Mouse (Mus musculus): ENCODE measurements around the gene Mpo. TPM values are rescaled to one million over a fixed set of nuclear protein-coding genes. Genes with fewer than 3 reads are reported as not detected.

Mpo gene
- polyA plus RNA-seq, 1 experiment from 2014 or later: 0.08 TPM

GRCm38 (mm10) chr11:87811396-87811795 lies 18.0 kb downstream of the Mpo start:
- Histone ChIP-seq H3K27me3 (ENCODE audit: control insufficient read depth, insufficient read depth, low read depth, low read length) (no peaks in the 10 kb centered on the region), H3K9ac (ENCODE audit: low read depth, low read length) (no peak overlapping the region), H3K27ac (ENCODE audit: low read length) (peak overlapping the region; percentile 69), H3K9me3 (replicated peaks; ENCODE audit: control insufficient read depth, low read length, poor library complexity, severe bottlenecking) (no peaks in the 10 kb centered on the region), H3K36me3 (ENCODE audit: control insufficient read depth, insufficient read depth, low read length) (no peaks in the 10 kb centered on the region), H3K4me3 (ENCODE audit: low read depth, low read length) (no peak overlapping the region), H3K4me1 (ENCODE audit: control insufficient read depth, insufficient read depth, low read length) (peaks cover 6% of the 10 kb centered on the region), H3K4me2 (ENCODE audit: low read length) (no peak overlapping the region)
- 0 out of 2 replicates have a peak, but pooled peaks have one; percentile 51 for ATAC-seq
- WGBS: 26% methylated on average over 3 of the region's 4 CpGs

DNA sequence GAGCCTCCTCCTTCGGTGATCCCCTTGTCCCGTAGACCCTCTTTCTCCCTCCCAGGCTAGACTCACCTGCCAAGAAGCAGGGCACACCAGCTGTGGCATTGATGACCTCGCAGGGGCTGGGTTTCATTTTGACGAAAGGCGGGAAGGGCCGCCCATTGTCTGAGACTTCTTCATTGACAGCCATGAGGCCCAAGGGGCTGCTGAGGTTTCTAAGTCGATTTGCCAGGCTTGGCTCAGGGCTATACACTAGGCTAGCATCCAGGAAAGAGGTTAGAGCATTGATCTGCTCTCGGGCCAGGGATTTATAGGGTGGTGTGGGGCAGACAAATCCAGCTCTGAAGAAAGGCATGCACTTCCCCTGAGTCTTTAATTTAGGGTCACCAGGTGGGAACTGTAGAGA lies 21.4 kb downstream of the Mpo start:
- Histone ChIP-seq H3K4me3 (ENCODE audit: low read depth, low read length) (no peak overlapping the region), H3K27ac (ENCODE audit: low read length) (no peak overlapping the region), H3K9ac (ENCODE audit: low read depth, low read length) (no peak overlapping the region), H3K4me1 (ENCODE audit: control insufficient read depth, insufficient read depth, low read length) (peaks cover 13% of the 10 kb centered on the region), H3K9me3 (replicated peaks; ENCODE audit: control insufficient read depth, low read length, poor library complexity, severe bottlenecking) (no peaks in the 10 kb centered on the region), H3K36me3 (ENCODE audit: control insufficient read depth, insufficient read depth, low read length) (no peaks in the 10 kb centered on the region), H3K27me3 (ENCODE audit: control insufficient read depth, insufficient read depth, low read depth, low read length) (no peaks in the 10 kb centered on the region), H3K4me2 (ENCODE audit: low read length) (no peak overlapping the region)
- no peak for ATAC-seq
- WGBS: 57% methylated on average over 8 of the region's 8 CpGs

DNA sequence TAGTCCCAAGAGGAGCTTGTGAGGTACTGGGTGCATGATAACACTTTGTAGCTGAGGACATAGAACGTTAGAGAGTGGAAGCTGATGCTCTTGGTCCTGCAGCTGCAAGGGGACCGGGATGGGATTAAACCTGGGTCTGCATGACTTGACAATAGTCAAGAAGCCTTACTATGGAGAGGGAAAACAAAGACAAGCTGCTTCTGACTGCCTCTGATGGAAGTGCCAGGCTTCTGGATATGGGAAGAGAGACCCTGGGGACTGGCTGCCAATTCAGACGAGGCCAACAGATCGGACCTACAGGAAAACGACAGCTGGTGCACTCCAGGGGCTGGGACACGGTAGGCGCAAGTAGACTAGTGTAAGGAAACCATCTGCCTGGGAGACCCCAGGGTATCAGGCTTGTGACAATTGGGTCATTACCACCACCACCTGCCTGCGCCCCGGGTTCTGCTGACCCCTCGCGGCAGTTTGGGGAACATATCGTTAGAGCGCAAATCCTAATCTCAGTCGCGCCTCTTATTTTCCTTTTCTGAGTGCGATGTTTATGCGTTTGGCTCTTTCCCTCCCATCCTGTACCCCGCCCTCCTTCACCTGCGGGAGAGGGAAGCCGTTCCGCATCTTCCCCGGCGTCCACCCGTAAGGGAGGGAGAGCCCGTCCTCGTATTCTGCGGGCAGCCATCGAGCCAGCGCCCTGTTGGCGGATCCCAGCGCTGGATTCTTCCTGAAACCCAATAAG lies 23.5 kb downstream of the Mpo start:
- Histone ChIP-seq H3K27me3 (ENCODE audit: control insufficient read depth, insufficient read depth, low read depth, low read length) (no peaks in the 10 kb centered on the region), H3K36me3 (ENCODE audit: control insufficient read depth, insufficient read depth, low read length) (no peaks in the 10 kb centered on the region), H3K4me2 (ENCODE audit: low read length) (peak overlapping the region; percentile 81), H3K9me3 (replicated peaks; ENCODE audit: control insufficient read depth, low read length, poor library complexity, severe bottlenecking) (no peaks in the 10 kb centered on the region), H3K4me1 (ENCODE audit: control insufficient read depth, insufficient read depth, low read length) (peaks cover 9% of the 10 kb centered on the region; the same call in 1 of the 2 replicates), H3K9ac (ENCODE audit: low read depth, low read length) (peak overlapping the region; percentile 68), H3K27ac (ENCODE audit: low read length) (0 out of 2 replicates have a peak overlapping the region, but pooled peaks have one; percentile 15), H3K4me3 (ENCODE audit: low read depth, low read length) (peak overlapping the region; percentile 43)
- 2% methylated on average over 30 of the region's 31 CpGs for WGBS
- peak; percentile 76 for ATAC-seq

DNA sequence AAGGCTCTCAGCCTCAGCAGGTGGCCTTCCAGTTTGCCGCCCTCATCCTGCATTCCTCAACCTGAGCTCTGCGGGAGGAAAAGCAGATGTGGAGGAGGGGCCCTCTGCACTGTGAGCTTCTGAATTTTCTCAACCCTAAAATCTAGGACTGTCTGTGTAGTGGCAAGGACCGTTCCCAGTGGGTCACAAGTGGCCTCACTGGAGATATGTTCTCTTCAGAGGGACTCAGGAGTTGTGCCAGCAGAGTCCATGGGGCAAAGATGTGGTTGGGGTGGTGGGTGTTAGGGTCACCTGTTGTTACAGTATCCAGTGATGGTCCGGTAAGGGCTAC lies 24.0 kb downstream of the Mpo start:
- no peaks in the 10 kb centered on the region for H3K36me3 ChIP-seq (ENCODE audit: control insufficient read depth, insufficient read depth, low read length)
- WGBS: 33% methylated on average over 4 of the region's 4 CpGs
- no peaks in the 10 kb centered on the region for H3K9me3 ChIP-seq (replicated peaks; ENCODE audit: control insufficient read depth, low read length, poor library complexity, severe bottlenecking)
- no peaks in the 10 kb centered on the region for H3K27me3 ChIP-seq (ENCODE audit: control insufficient read depth, insufficient read depth, low read depth, low read length)
- peak overlapping the region; percentile 68 for H3K9ac ChIP-seq (ENCODE audit: low read depth, low read length)
- 0 out of 2 replicates have a peak overlapping the region, but pooled peaks have one; percentile 15 for H3K27ac ChIP-seq (ENCODE audit: low read length)
- H3K4me1 ChIP-seq (ENCODE audit: control insufficient read depth, insufficient read depth, low read length): peaks cover 8% of the 10 kb centered on the region; the same call in 1 of the 2 replicates
- peak overlapping the region; percentile 81 for H3K4me2 ChIP-seq (ENCODE audit: low read length)
- H3K4me3 ChIP-seq (ENCODE audit: low read depth, low read length): peak overlapping the region; percentile 43
- no peak for ATAC-seq

- no peaks in the 10 kb centered on the region for H3K9me3 ChIP-seq (replicated peaks; ENCODE audit: control insufficient read depth, low read length, poor library complexity, severe bottlenecking)
- ATAC-seq: no peak
- H3K4me1 ChIP-seq (ENCODE audit: control insufficient read depth, insufficient read depth, low read length): peaks cover 8% of the 10 kb centered on the region; the same call in 1 of the 2 replicates
- no peak overlapping the region for H3K27ac ChIP-seq (ENCODE audit: low read length)
- WGBS: 41% methylated on average over 5 of the region's 5 CpGs
- no peaks in the 10 kb centered on the region for H3K36me3 ChIP-seq (ENCODE audit: control insufficient read depth, insufficient read depth, low read length)
- H3K27me3 ChIP-seq (ENCODE audit: control insufficient read depth, insufficient read depth, low read depth, low read length): no peaks in the 10 kb centered on the region
- no peak overlapping the region for H3K4me3 ChIP-seq (ENCODE audit: low read depth, low read length)
- H3K9ac ChIP-seq (ENCODE audit: low read depth, low read length): no peak overlapping the region
- H3K4me2 ChIP-seq (ENCODE audit: low read length): no peak overlapping the region
Observed at GRCm38 (mm10) chr11:87821502-87821901, 28.1 kb downstream of the Mpo start.

DNA sequence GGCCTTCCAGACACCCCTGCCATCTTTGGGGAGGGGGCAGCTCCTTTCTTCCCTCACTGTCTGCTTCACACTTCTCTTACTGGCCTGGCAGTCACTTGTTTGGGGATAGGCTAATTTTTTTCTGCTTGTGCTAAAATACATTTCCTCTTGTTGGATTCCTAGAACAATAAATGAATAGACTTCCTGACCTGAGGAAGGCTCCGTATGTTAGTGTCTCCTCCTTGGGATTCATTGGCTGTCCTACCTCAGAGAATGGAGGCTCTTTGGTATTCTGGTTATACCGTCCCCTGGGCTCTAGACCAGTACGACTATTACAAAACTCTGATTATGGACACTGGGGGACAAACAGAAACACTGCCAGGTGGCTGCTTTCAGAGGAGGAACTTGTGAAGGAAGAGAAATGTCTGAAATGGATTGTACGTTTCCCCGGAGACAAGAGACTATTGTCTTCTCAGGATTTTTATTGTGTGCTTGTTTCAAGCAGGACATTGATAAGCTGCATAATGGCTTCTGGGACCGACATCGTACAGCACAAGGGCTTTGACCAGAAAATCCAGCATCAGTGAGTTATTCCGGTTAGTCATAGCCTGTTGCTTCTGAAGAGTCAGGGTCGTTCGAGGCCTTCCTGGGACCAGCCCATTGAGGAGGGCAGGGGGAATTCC lies 35.0 kb downstream of the Mpo start, which contains the start of gene Lpo:
Lpo (minus strand) TSS at position 51 of the 662 bp plus-strand sequence.
- Histone ChIP-seq H3K27ac (ENCODE audit: low read length) (no peak within 1 kb of the TSS), H3K9ac (ENCODE audit: low read depth, low read length) (no peak within 1 kb of the TSS)

DNA sequence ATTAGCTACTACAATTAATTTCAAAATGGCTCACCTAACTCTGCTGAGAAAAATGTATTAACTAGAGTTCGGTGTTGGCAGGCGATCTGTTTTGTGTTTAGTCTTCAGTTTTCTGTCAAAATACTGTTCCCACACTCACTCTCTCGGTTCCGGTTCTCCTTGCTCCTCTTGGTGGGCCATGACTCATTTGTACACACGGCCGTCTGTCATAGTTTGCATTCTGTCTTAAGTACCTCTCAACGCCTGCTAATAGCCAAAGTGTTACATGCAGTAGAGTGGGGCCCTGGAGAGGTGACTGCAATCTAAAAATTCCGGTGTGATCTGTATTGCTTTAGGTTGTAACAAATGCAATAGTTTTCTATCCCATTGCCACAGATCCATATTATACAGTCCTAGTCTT lies 47.3 kb downstream of the Mpo start:
- 90% methylated on average over 8 of the region's 8 CpGs for WGBS
- Histone ChIP-seq H3K27ac (ENCODE audit: low read length) (no peak overlapping the region), H3K9me3 (replicated peaks; ENCODE audit: control insufficient read depth, low read length, poor library complexity, severe bottlenecking) (no peaks in the 10 kb centered on the region), H3K4me2 (ENCODE audit: low read length) (no peak overlapping the region), H3K36me3 (ENCODE audit: control insufficient read depth, insufficient read depth, low read length) (no peaks in the 10 kb centered on the region), H3K27me3 (ENCODE audit: control insufficient read depth, insufficient read depth, low read depth, low read length) (no peaks in the 10 kb centered on the region), H3K4me3 (ENCODE audit: low read depth, low read length) (no peak overlapping the region), H3K9ac (ENCODE audit: low read depth, low read length) (no peak overlapping the region), H3K4me1 (ENCODE audit: control insufficient read depth, insufficient read depth, low read length) (no peaks in the 10 kb centered on the region)
- no peak for ATAC-seq

More for the DNA sequence above, 35.0 kb downstream of the Mpo start, which contains the start of gene Lpo:
- no peaks in the 10 kb centered on the region for H3K4me1 ChIP-seq (ENCODE audit: control insufficient read depth, insufficient read depth, low read length)
- no peak within 1 kb of the TSS for H3K4me3 ChIP-seq (ENCODE audit: low read depth, low read length)
- no peaks in the 10 kb centered on the region for H3K36me3 ChIP-seq (ENCODE audit: control insufficient read depth, insufficient read depth, low read length)
- no peak for ATAC-seq
- no peaks in the 10 kb centered on the region for H3K9me3 ChIP-seq (replicated peaks; ENCODE audit: control insufficient read depth, low read length, poor library complexity, severe bottlenecking)
- WGBS: 19% methylated on average over 10 of the region's 10 CpGs
- H3K4me2 ChIP-seq (ENCODE audit: low read length): no peak within 1 kb of the TSS
- no peaks in the 10 kb centered on the region for H3K27me3 ChIP-seq (ENCODE audit: control insufficient read depth, insufficient read depth, low read depth, low read length)

DNA sequence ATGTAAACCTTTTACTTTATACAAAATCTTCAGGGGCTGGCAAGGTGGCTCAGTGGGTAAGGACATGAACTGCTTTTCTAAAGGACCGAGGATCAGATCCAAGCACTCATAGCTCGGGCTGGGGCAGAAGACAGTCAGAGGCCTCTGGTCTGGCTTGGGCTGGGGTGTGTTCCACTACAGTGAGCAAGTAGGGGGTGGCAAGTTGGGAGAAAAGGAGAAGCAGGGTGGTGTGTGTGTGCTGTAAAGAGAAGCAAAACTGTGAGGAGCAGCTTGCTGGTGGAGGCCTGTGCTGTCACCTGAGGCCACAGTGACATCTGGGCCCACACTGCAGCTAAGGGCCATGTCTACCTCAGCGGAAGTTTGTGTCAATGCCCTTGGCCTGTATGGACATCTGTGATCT lies 48.1 kb downstream of the Mpo start:
- Histone ChIP-seq H3K4me1 (ENCODE audit: control insufficient read depth, insufficient read depth, low read length) (no peaks in the 10 kb centered on the region), H3K4me3 (ENCODE audit: low read depth, low read length) (no peak overlapping the region), H3K27ac (ENCODE audit: low read length) (no peak overlapping the region), H3K9me3 (replicated peaks; ENCODE audit: control insufficient read depth, low read length, poor library complexity, severe bottlenecking) (no peaks in the 10 kb centered on the region), H3K9ac (ENCODE audit: low read depth, low read length) (no peak overlapping the region), H3K4me2 (ENCODE audit: low read length) (no peak overlapping the region), H3K27me3 (ENCODE audit: control insufficient read depth, insufficient read depth, low read depth, low read length) (no peaks in the 10 kb centered on the region), H3K36me3 (ENCODE audit: control insufficient read depth, insufficient read depth, low read length) (no peaks in the 10 kb centered on the region)
- WGBS: 86% methylated on average over 3 of the region's 3 CpGs
- no peak for ATAC-seq

GRCm38 (mm10) chr11:87846968-87847600 lies 53.7 kb downstream of the Mpo start:
- no peak for ATAC-seq
- no peaks in the 10 kb centered on the region for H3K4me1 ChIP-seq (ENCODE audit: control insufficient read depth, insufficient read depth, low read length)
- H3K36me3 ChIP-seq (ENCODE audit: control insufficient read depth, insufficient read depth, low read length): no peaks in the 10 kb centered on the region
- H3K27me3 ChIP-seq (ENCODE audit: control insufficient read depth, insufficient read depth, low read depth, low read length): no peaks in the 10 kb centered on the region
- no peak overlapping the region for H3K4me3 ChIP-seq (ENCODE audit: low read depth, low read length)
- H3K9me3 ChIP-seq (replicated peaks; ENCODE audit: control insufficient read depth, low read length, poor library complexity, severe bottlenecking): no peaks in the 10 kb centered on the region
- H3K27ac ChIP-seq (ENCODE audit: low read length): no peak overlapping the region
- 84% methylated on average over 12 of the region's 12 CpGs for WGBS
- H3K9ac ChIP-seq (ENCODE audit: low read depth, low read length): no peak overlapping the region
- H3K4me2 ChIP-seq (ENCODE audit: low read length): no peak overlapping the region
